Mouse (Mus musculus): Measurements from ENCODE around the gene Map3k4. TPM values are rescaled to one million over a fixed set of nuclear protein-coding genes. Genes with fewer than 3 reads are reported as not detected.
"Not testable (repeated sequence)": the region's sequence is repeated elsewhere in the genome, so short reads cannot be mapped to it uniquely, and the experiment has no call there.

The Map3k4 gene
- total and polyA plus RNA-seq, 3 experiments, result 12.7 to 22.6 (median 20.9) TPM

DNA sequence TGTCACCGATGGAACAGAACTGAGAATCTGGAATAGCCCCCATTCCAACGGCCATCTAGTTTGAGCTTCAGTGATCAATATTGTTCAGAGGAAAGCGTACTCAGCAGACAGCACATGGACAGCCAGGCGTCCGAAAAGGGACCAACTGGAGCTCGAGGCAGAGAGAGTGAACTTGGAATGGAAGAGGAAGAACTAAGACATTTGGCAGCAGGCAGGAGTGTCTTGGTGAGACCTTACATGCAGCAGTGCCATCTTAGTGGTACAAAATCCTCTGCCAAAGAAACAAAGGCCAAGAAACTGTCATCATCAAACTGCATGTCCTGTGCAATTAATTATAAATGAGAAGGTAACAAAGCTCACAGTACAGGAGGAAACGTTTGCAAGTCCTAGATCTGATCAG, 19.2 kb downstream of the Map3k4 start:
- in situ Hi-C loops (cut with MboI; ENCODE audit: low pct_ligation_motif_present, low pct_unique_long_range_greater_than_20kb, low sequenced_read_pairs), result no loop called here
- Histone ChIP-seq H3K4me1 (ENCODE audit: control insufficient read depth in 1 of 2, insufficient read depth in 2 of 2) (peaks cover 5 to 27% of the 10 kb centered on the region in 2 experiments), H3K27ac (ENCODE audit: insufficient read depth, low read depth) (no peak overlapping the region), H3K9ac (ENCODE audit: insufficient read depth, low read depth) (no peak overlapping the region), H3K4me2 (ENCODE audit: insufficient read depth, low read depth, poor library complexity, severe bottlenecking) (no peak overlapping the region), H3K4me3 (replicated peaks in 1 of 3; ENCODE audit: low read depth in 2 of 3, low read length in 2 of 3, poor library complexity in 1 of 3) (no peak overlapping the region), H3K27me3 (replicated peaks) (no peaks in the 10 kb centered on the region), H3K9me3 (replicated peaks; ENCODE audit: low read length) (no peaks in the 10 kb centered on the region), H3K79me2 (replicated peaks; ENCODE audit: control insufficient read depth, extremely low read depth, insufficient read depth, poor library complexity, severe bottlenecking) (no peaks in the 10 kb centered on the region), H3K36me3 (replicated peaks in 1 of 2; ENCODE audit: control insufficient read depth in 1 of 2, insufficient read depth in 1 of 2, low read length in 1 of 2) (peaks cover 0 to 33% of the 10 kb centered on the region in 2 experiments)
- no peak for DNase-seq (ENCODE audit: extremely low read depth)
- dilution Hi-C loops (cut with MboI; ENCODE audit: extremely low pct_ligation_motif_present, extremely low pct_unique_long_range_greater_than_20kb, low sequenced_read_pairs), result no loop called here
- TF ChIP-seq USF2 (conservative IDR thresholded peaks at IDR 0.05; ENCODE audit: low read depth, low read length) (no peak), GABPA (IDR thresholded peaks at IDR 0.05; ENCODE audit: insufficient replicate concordance, low read depth, low read length) (no peak), MYC (IDR thresholded peaks at IDR 0.05; ENCODE audit: low read depth, low read length) (no peak), IRF4 (IDR thresholded peaks at IDR 0.05; ENCODE audit: low read depth, low read length) (no peak), NELFE (IDR thresholded peaks at IDR 0.05; ENCODE audit: low read depth, low read length) (no peak)

DNA sequence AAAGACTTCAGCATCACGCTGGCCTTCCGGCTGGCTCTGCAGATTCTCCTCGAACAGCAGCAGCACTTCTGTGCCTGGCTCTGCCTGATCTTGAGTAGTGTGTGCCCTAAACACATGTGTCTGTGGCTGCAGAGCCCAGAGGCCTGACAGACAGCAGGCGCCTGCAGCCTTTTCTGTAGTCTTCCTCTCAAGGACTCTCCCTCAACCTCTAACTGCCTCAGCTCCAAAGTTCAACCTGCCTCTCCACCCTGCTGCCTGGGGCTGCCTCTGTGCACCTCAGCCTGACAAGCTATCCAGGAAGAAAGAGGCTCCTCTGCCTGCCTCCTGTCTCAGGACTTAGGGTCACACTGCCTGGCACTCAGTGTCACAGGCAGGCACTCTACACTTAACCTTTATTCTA, 20.6 kb downstream of the Map3k4 start:
- Histone ChIP-seq H3K4me2 (ENCODE audit: insufficient read depth, low read depth, poor library complexity, severe bottlenecking) (no peak overlapping the region), H3K27me3 (replicated peaks) (no peaks in the 10 kb centered on the region), H3K36me3 (replicated peaks in 1 of 2; ENCODE audit: control insufficient read depth in 1 of 2, insufficient read depth in 1 of 2, low read length in 1 of 2) (peaks cover 0 to 35% of the 10 kb centered on the region in 2 experiments), H3K4me3 (replicated peaks in 1 of 3; ENCODE audit: low read depth in 2 of 3, low read length in 2 of 3, poor library complexity in 1 of 3) (no peak overlapping the region), H3K79me2 (replicated peaks; ENCODE audit: control insufficient read depth, extremely low read depth, insufficient read depth, poor library complexity, severe bottlenecking) (no peaks in the 10 kb centered on the region), H3K4me1 (ENCODE audit: control insufficient read depth in 1 of 2, insufficient read depth in 2 of 2) (peaks cover 5 to 26% of the 10 kb centered on the region in 2 experiments), H3K9ac (ENCODE audit: insufficient read depth, low read depth) (no peak overlapping the region), H3K27ac (ENCODE audit: insufficient read depth, low read depth) (no peak overlapping the region), H3K9me3 (replicated peaks; ENCODE audit: low read length) (no peaks in the 10 kb centered on the region)
- TF ChIP-seq RAD21 (IDR thresholded peaks at IDR 0.05; ENCODE audit: low read depth, low read length), result no peak
- no peak for TF ChIP-seq ZKSCAN1 (IDR thresholded peaks at IDR 0.05; ENCODE audit: borderline replicate concordance, low read depth, low read length)
- no peak for TF ChIP-seq EP300 (IDR thresholded peaks at IDR 0.05; ENCODE audit: low read length)
- no peak for TF ChIP-seq POLR2AphosphoS2 (IDR thresholded peaks at IDR 0.05; ENCODE audit: low read depth, low read length)
- no peak for TF ChIP-seq CTCF (conservative IDR thresholded peaks at IDR 0.05 in 1 of 2, IDR thresholded peaks at IDR 0.05 in 1 of 2; ENCODE audit: low read depth in 2 of 2, low read length in 2 of 2)
- TF ChIP-seq POLR2A (IDR thresholded peaks at IDR 0.05; ENCODE audit: low read depth, low read length), result no peak
- no peak for TF ChIP-seq SMC3 (IDR thresholded peaks at IDR 0.05; ENCODE audit: low read depth, low read length)
- no peak for TF ChIP-seq PAX5 (IDR thresholded peaks at IDR 0.05; ENCODE audit: low read length)
- in situ Hi-C loops (cut with MboI; ENCODE audit: low pct_ligation_motif_present, low pct_unique_long_range_greater_than_20kb, low sequenced_read_pairs), result no loop called here
- dilution Hi-C loops (cut with MboI; ENCODE audit: extremely low pct_ligation_motif_present, extremely low pct_unique_long_range_greater_than_20kb, low sequenced_read_pairs), result no loop called here
- no peak for DNase-seq (ENCODE audit: extremely low read depth)

DNA sequence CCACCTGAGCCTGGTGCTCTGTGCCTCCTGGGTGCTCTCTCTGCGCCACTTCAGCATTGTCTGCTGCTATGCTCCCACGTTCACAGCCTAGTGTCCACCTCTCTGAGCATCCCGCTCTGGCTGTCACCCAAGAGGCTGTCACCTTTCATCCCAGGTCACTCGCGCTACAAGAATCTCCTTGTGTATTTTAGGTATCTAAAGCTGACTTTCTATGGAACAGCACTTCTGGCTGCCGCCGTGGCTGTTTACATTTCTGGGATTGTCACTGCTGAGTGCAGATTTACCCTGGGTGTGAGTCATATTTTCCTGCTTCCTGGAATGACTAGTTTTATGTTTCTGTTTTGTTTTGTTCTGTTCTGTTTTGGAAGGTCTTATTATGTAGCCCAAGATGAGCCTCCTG, 21.3 kb downstream of the Map3k4 start:
- Histone ChIP-seq H3K4me1 (ENCODE audit: control insufficient read depth in 1 of 2, insufficient read depth in 2 of 2) (peaks cover 5 to 26% of the 10 kb centered on the region in 2 experiments), H3K4me2 (ENCODE audit: insufficient read depth, low read depth, poor library complexity, severe bottlenecking) (no peak overlapping the region), H3K9me3 (replicated peaks; ENCODE audit: low read length) (no peaks in the 10 kb centered on the region), H3K36me3 (replicated peaks in 1 of 2; ENCODE audit: control insufficient read depth in 1 of 2, insufficient read depth in 1 of 2, low read length in 1 of 2) (peaks cover 0 to 35% of the 10 kb centered on the region in 2 experiments), H3K4me3 (replicated peaks in 1 of 3; ENCODE audit: low read depth in 2 of 3, low read length in 2 of 3, poor library complexity in 1 of 3) (no peak overlapping the region), H3K27me3 (replicated peaks) (no peaks in the 10 kb centered on the region), H3K9ac (ENCODE audit: insufficient read depth, low read depth) (no peak overlapping the region), H3K27ac (ENCODE audit: insufficient read depth, low read depth) (no peak overlapping the region), H3K79me2 (replicated peaks; ENCODE audit: control insufficient read depth, extremely low read depth, insufficient read depth, poor library complexity, severe bottlenecking) (no peaks in the 10 kb centered on the region)
- TF ChIP-seq JUND (conservative IDR thresholded peaks at IDR 0.05; ENCODE audit: low read depth, low read length) (peak; percentile 54), ETS1 (conservative IDR thresholded peaks at IDR 0.05; ENCODE audit: low read depth, low read length) (no peak), JUN (IDR thresholded peaks at IDR 0.05; ENCODE audit: insufficient read depth, low read depth, low read length) (peak; percentile 8; the same call in 1 of the 2 replicates)
- in situ Hi-C loops (cut with MboI; ENCODE audit: low pct_ligation_motif_present, low pct_unique_long_range_greater_than_20kb, low sequenced_read_pairs) (no loop called here), dilution Hi-C loops (cut with MboI; ENCODE audit: extremely low pct_ligation_motif_present, extremely low pct_unique_long_range_greater_than_20kb, low sequenced_read_pairs) (no loop called here)
- peak; percentile 15 for DNase-seq (ENCODE audit: extremely low read depth)

DNA sequence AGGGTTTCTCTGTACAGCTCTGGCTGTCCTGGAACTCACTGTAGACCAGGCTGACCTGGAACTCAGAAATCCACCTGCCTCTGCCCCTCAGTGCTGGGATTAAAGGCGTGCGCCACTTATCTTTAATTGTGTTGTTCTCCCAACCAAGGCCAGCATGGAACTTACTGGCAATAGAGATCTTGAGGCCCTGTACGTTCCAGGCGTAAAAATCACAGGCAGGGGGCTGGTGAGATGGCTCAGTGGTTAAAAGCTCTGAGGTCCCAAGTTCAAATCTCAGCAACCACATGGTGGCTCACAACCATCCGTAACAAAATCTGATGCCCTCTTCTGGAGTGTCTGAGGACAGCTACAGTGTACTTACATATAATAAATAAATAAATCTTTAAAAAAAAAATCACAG, 22.7 kb downstream of the Map3k4 start:
- H3K36me3 ChIP-seq (replicated peaks in 1 of 2; ENCODE audit: control insufficient read depth in 1 of 2, insufficient read depth in 1 of 2, low read length in 1 of 2), result peaks cover 0 to 27% of the 10 kb centered on the region in 2 experiments
- H3K27ac ChIP-seq (ENCODE audit: insufficient read depth, low read depth); H3K79me2 ChIP-seq (replicated peaks; ENCODE audit: control insufficient read depth, extremely low read depth, insufficient read depth, poor library complexity, severe bottlenecking); H3K27me3 ChIP-seq (replicated peaks); in situ Hi-C loops (cut with MboI; ENCODE audit: low pct_ligation_motif_present, low pct_unique_long_range_greater_than_20kb, low sequenced_read_pairs); H3K4me2 ChIP-seq (ENCODE audit: insufficient read depth, low read depth, poor library complexity, severe bottlenecking); H3K9me3 ChIP-seq (replicated peaks; ENCODE audit: low read length); H3K9ac ChIP-seq (ENCODE audit: insufficient read depth, low read depth); H3K4me3 ChIP-seq (replicated peaks in 1 of 3; ENCODE audit: low read depth in 2 of 3, low read length in 2 of 3, poor library complexity in 1 of 3); DNase-seq (ENCODE audit: extremely low read depth); dilution Hi-C loops (cut with MboI; ENCODE audit: extremely low pct_ligation_motif_present, extremely low pct_unique_long_range_greater_than_20kb, low sequenced_read_pairs): not testable (repeated sequence)
- H3K4me1 ChIP-seq (ENCODE audit: control insufficient read depth in 1 of 2, insufficient read depth in 2 of 2), result peaks cover 5 to 14% of the 10 kb centered on the region in 2 experiments; a peak in 3 of 4 replicates
